Mouse (Mus musculus) erythroblast, embryonic 14.5 days (primary cell): ENCODE data around the gene Ncoa7.

ENCODE experiments used
- GATA1 ChIP-seq: IDR thresholded peaks from 2 replicates; pipeline ENCODE4 v1.6.1; 2012; ENCODE audit warnings: low read length, inconsistent platforms, mixed read lengths
- TAL1 ChIP-seq: IDR thresholded peaks from 3 replicates; pipeline ENCODE4 v1.6.1; 2012; ENCODE audit warnings: low read length, inconsistent platforms, mixed read lengths

- TF ChIP-seq GATA1 (peak; percentile 8; the same call in 1 of the 2 replicates), TAL1 (no peak)
These were observed 594 bp upstream of the Ncoa7 start for GRCm38 (mm10) chr10:30803587-30804253.
